Mouse (Mus musculus): Measurements from ENCODE around the gene Pnpla2.

Gene Pnpla2

GRCm38 (mm10) chr7:141447110-141447991, 7.6 kb upstream of the Pnpla2 start, which contains the start of gene Rplp2:
Rplp2 (plus strand) TSS chr7:141447370.
- in situ Hi-C loops (cut with MboI, MseI) = no loop called here

- in situ Hi-C loops (cut with MboI, MseI) = no loop called here
These were observed 3.1 kb upstream of the Pnpla2 start for GRCm38 (mm10) chr7:141451928-141452327.

- in situ Hi-C loops (cut with MboI, MseI) = no loop called here
These were observed 1.4 kb upstream of the Pnpla2 start for GRCm38 (mm10) chr7:141453636-141454035.

GRCm38 (mm10) chr7:141455610-141456314, 764 bp downstream of the Pnpla2 start:
- in situ Hi-C loops (cut with MboI, MseI) = no loop called here

GRCm38 (mm10) chr7:141456739-141457138, 1.7 kb downstream of the Pnpla2 start:
- in situ Hi-C loops (cut with MboI, MseI) = no loop called here

- in situ Hi-C loops (cut with MboI, MseI) = no loop called here
These were observed 2.2 kb downstream of the Pnpla2 start for GRCm38 (mm10) chr7:141457236-141457635.

GRCm38 (mm10) chr7:141457986-141458660, 3.1 kb downstream of the Pnpla2 start:
- in situ Hi-C loops (cut with MboI, MseI) = no loop called here

- in situ Hi-C loops (cut with MboI, MseI) = no loop called here
These were observed 3.7 kb downstream of the Pnpla2 start for GRCm38 (mm10) chr7:141458661-141459060.

- in situ Hi-C loops (cut with MboI, MseI) = no loop called here
These were observed 4.3 kb downstream of the Pnpla2 start for GRCm38 (mm10) chr7:141459301-141459711.

GRCm38 (mm10) chr7:141460001-141460390, 5.0 kb downstream of the Pnpla2 start:
- in situ Hi-C loops (cut with MboI, MseI) = no loop called here

GRCm38 (mm10) chr7:141460391-141461113, 5.6 kb downstream of the Pnpla2 start, which contains the start of gene Cracr2b:
Cracr2b (plus strand) TSS chr7:141461094.
- in situ Hi-C loops (cut with MboI, MseI) = no loop called here

GRCm38 (mm10) chr7:141461521-141462332, 6.7 kb downstream of the Pnpla2 start:
- in situ Hi-C loops (cut with MboI, MseI) = no loop called here

GRCm38 (mm10) chr7:141462333-141462821, 7.4 kb downstream of the Pnpla2 start:
- in situ Hi-C loops (cut with MboI, MseI) = no loop called here

- in situ Hi-C loops (cut with MboI, MseI) = no loop called here
These were observed 9.0 kb downstream of the Pnpla2 start for GRCm38 (mm10) chr7:141463824-141464602.

GRCm38 (mm10) chr7:141464603-141465201, 9.7 kb downstream of the Pnpla2 start:
- in situ Hi-C loops (cut with MboI, MseI) = no loop called here

- in situ Hi-C loops (cut with MboI, MseI) = no loop called here
These were observed 10.5 kb downstream of the Pnpla2 start for GRCm38 (mm10) chr7:141465388-141466044.

- in situ Hi-C loops (cut with MboI, MseI) = no loop called here
These were observed 11.0 kb downstream of the Pnpla2 start for GRCm38 (mm10) chr7:141466045-141466394.

- in situ Hi-C loops (cut with MboI, MseI) = no loop called here
These were observed 11.7 kb downstream of the Pnpla2 start for GRCm38 (mm10) chr7:141466607-141467148.
